Mouse (Mus musculus) liver, embryonic 13.5 days (tissue): ENCODE measurements around the gene Ywhae. TPM values are rescaled to one million over a fixed set of nuclear protein-coding genes. Genes with fewer than 3 reads are reported as not detected.
A peak's percentile ranks its signal among the peaks of the same experiment; 100 is the strongest.

Experiments
- ATAC-seq: fragments of 200-750 bp; cut with Nextera tagmentation; 2 replicates; pipeline ENCODE4 v1.8.0; 2017; ENCODE audit warnings: low read depth, mild to moderate bottlenecking, moderate number of reproducible peaks, moderate library complexity
- DNase-seq: peaks from one replicate; pipeline ENCODE4 v3.0.0; 2022
- H3K27ac ChIP-seq: fragments of 300-500 bp; sonication (generic); 2 replicates; pipeline ENCODE4 v1.5.1; 2015; ENCODE audit warnings: moderate library complexity, mild to moderate bottlenecking, inconsistent platforms
- H3K27me3 ChIP-seq: fragments of 300-500 bp; sonication (generic); 2 replicates; pipeline ENCODE4 v1.6.1; 2015; ENCODE audit warnings: mild to moderate bottlenecking, inconsistent platforms
- H3K36me3 ChIP-seq: fragments of 300-500 bp; sonication (generic); 2 replicates; pipeline ENCODE4 v1.6.1; 2015; ENCODE audit warnings: mild to moderate bottlenecking, inconsistent platforms
- H3K4me1 ChIP-seq: fragments of 300-500 bp; sonication (generic); replicated peaks from 2 replicates; pipeline ENCODE4 v1.6.1; 2015; ENCODE audit warnings: inconsistent platforms
- H3K4me2 ChIP-seq: fragments of 300-500 bp; sonication (generic); 2 replicates; pipeline ENCODE4 v1.6.1; 2015; ENCODE audit warnings: inconsistent platforms, mild to moderate bottlenecking, moderate library complexity
- H3K4me3 ChIP-seq: fragments of 300-500 bp; sonication (generic); replicated peaks from 2 replicates; pipeline ENCODE4 v1.5.1; 2015; ENCODE audit warnings: mild to moderate bottlenecking, inconsistent platforms
- H3K9ac ChIP-seq: fragments of 300-500 bp; sonication (generic); 2 replicates; pipeline ENCODE4 v1.6.1; 2015; ENCODE audit warnings: mild to moderate bottlenecking, inconsistent platforms
- H3K9me3 ChIP-seq: fragments of 300-500 bp; sonication (generic); replicated peaks from 2 replicates; pipeline ENCODE4 v1.6.1; 2016; ENCODE audit warnings: inconsistent platforms
- WGBS: fragments of 180-500 bp; shearing (Covaris S2); methylation state at CpG from one replicate; pipeline ENCODE4 v1.1.7; 2015; ENCODE audit not compliant: insufficient replicate concordance; 5-methylcytosine and 5-hydroxymethylcytosine counted together
- polyA plus RNA-seq: library from polyadenylated mRNA; unstranded; fragments of >200 nt; fragmentation: Nextera tagmentation; extraction: Ambion mirVana; gene quantifications from 2 replicates; pipeline ENCODE4 v1.2.1, GENCODE M21; 2015

Gene Ywhae
- polyA plus RNA-seq, 1 experiment from 2014 or later, result 325 TPM

DNA sequence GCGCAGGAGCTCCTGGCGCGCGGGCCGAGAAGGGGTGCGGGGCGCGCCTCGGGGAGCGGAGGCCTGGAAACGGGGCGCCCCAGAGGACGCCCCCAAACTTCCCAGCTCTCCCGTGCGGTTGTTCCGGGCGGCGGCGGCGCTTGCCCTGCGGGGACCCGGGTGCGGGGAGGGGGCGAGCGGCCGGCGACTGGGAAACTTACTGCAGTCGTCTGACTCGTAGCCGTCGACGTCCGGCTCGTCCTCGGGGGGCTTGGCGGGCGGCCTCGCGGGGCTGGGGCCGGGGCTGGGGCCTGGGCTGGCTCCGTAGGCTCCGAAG, 62.6 kb downstream of the Ywhae start:
- H3K9ac ChIP-seq, result 0 out of 2 replicates have a peak overlapping the region, but pooled peaks have one; percentile 13
- peaks cover 80% of the 10 kb centered on the region for H3K27me3 ChIP-seq
- H3K36me3 ChIP-seq, result no peaks in the 10 kb centered on the region
- DNase-seq (no peak), ATAC-seq (no peak)
- H3K4me1 ChIP-seq, result 0 out of 2 replicates have a peak, but pooled peaks cover 7% of the 10 kb centered on the region
- WGBS, result 6% methylated on average over 39 of the region's 42 CpGs
- peak overlapping the region; percentile 42 for H3K4me3 ChIP-seq
- H3K4me2 ChIP-seq, result peak overlapping the region; percentile 43
- H3K9me3 ChIP-seq, result no peaks in the 10 kb centered on the region
- H3K27ac ChIP-seq, result no peak overlapping the region

DNA sequence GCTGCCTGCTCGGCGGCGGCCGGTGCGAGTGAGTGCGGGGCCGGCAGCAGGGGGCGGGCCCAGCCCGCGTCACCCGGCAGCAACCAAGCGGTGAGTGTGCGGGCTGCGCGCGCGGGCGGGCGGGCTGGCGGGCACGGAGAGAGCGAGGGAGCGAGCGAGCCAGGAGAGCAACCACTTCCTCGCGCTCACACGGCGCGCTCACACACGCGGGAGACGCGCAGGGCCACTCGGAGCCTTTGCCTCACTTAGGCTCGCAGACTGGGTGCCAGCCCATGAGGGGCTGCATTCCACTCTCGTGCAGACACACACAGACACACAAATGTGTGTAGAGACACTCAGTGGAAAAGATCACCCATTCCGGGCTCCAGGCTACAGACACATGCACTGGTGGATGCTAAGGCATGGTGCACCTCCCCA, 63.4 kb downstream of the Ywhae start, which contains the start of gene Doc2b:
Gene Doc2b, minus strand, starts transcription at position 21 of the 417 bp plus-strand sequence.
- DNase-seq, result no peak
- no peak for ATAC-seq
- H3K9ac ChIP-seq, result 0 out of 2 replicates have a peak within 1 kb of the TSS, but pooled peaks have one; percentile 13

DNA sequence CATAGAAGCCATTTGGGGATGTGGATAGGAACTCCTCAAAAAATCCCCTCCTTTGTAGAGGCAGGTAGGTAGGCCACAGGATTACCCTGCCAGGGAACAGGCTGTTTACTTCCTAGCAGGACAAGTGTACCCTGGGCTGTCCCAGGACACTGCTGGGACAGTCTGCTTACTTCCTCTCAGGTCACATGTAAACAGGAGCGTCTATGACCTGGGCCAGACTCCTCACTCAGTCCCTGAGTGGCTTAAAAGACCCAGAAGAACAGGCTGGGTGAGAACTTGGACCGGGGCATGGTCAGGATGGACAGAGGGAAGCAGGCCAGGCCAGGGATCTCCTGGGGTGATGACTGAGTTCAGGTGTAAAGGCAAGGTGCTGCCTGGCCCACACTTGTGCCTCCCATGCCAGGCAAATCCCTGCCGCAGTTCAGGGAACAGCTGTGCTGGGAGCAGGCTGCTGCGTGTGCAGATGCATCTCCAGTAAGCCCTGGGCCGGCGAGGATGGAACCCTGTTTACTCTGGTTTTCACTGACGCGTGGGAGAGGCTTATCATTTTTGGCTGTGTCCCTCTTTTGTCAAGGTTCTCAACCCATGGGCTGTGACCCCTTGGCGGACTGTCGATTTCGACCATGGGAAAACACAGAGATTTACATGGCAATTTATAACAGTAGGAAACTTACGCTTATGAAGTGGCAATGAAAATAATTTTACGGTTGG, 64.0 kb downstream of the Ywhae start:
- no peak for DNase-seq
- no peak overlapping the region for H3K4me3 ChIP-seq
- no peak overlapping the region for H3K27ac ChIP-seq
- 56% methylated on average over 13 of the region's 13 CpGs for WGBS
- H3K9me3 ChIP-seq, result no peaks in the 10 kb centered on the region
- no peaks in the 10 kb centered on the region for H3K36me3 ChIP-seq
- H3K27me3 ChIP-seq, result peaks cover 73% of the 10 kb centered on the region
- H3K4me1 ChIP-seq, result 0 out of 2 replicates have a peak, but pooled peaks cover 7% of the 10 kb centered on the region
- H3K9ac ChIP-seq, result no peak overlapping the region
- no peak overlapping the region for H3K4me2 ChIP-seq
- no peak for ATAC-seq

More for the DNA sequence above, 63.4 kb downstream of the Ywhae start, which contains the start of gene Doc2b:
- Histone ChIP-seq H3K9me3 (no peaks in the 10 kb centered on the region), H3K4me2 (peak within 1 kb of the TSS; percentile 43), H3K27ac (no peak within 1 kb of the TSS), H3K4me1 (0 out of 2 replicates have a peak, but pooled peaks cover 7% of the 10 kb centered on the region), H3K36me3 (no peaks in the 10 kb centered on the region), H3K4me3 (peak within 1 kb of the TSS; percentile 42), H3K27me3 (peaks cover 79% of the 10 kb centered on the region)
- WGBS, result 8% methylated on average over 37 of the region's 37 CpGs

DNA sequence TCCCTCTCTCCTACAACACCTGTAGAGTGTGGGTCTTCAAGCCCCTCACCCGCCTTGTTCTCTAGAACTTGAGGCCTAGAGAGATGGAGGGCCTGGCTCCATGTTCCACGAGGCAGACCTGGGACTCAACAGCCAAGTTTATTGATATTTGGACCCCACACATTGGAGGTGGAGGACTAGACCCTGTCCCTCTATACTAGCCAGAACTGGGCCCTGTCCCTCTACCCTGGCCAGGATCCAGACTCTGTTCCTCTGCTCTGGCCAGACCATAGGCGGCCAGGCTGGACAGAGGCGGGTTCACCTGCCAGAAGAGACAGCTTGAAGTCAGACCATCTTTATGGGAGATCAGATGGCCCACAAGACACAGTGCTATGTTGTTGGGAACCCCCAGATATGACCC, 68.7 kb downstream of the Ywhae start:
- ATAC-seq, result no peak
- H3K9ac ChIP-seq, result no peak overlapping the region
- no peak overlapping the region for H3K27ac ChIP-seq
- H3K9me3 ChIP-seq, result no peaks in the 10 kb centered on the region
- peaks cover 28% of the 10 kb centered on the region for H3K27me3 ChIP-seq
- no peaks in the 10 kb centered on the region for H3K4me1 ChIP-seq
- no peak overlapping the region for H3K4me3 ChIP-seq
- H3K36me3 ChIP-seq, result no peaks in the 10 kb centered on the region
- H3K4me2 ChIP-seq, result no peak overlapping the region
- WGBS, result 74% methylated on average over 4 of the region's 4 CpGs
- no peak for DNase-seq

DNA sequence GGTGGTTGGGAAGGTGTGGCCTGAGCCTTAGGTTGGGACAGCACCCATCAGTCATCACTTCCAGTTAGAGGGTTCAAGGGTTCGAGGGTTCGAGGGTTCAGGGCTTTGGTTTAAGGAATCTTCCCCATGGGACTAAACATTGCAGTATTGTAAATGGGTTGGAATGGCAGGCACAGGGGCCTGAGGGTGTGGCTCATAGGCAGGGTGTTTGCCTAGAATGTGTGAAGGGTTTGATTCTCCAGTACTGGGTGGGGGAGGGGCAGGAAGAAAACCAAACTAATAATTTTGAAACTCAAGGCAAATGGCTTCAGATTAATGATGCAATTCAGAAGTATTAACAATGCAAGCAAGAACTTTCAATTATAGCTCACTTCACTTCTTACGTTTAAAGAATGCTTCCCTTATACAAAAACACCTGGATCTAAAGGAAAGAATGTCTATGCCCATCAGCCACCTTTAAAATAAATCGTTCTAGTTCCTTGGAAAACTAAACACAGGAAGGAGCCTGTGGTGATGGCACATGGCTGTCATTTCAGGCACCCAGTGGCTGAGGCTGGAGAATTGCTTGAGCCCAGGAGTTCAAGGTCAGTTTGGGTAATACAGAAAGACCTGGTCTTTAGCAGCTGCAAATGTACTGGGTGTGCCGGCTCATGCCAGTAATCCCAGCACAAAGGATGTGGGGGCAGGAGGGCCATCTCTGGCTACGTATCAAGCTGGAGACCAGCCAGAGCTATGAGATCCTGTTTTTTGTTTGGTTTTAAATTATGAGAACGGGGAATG, 69.3 kb downstream of the Ywhae start:
- no peak overlapping the region for H3K9ac ChIP-seq
- H3K4me3 ChIP-seq, result no peak overlapping the region
- no peaks in the 10 kb centered on the region for H3K36me3 ChIP-seq
- DNase-seq (no peak), ATAC-seq (no peak)
- H3K4me1 ChIP-seq, result no peaks in the 10 kb centered on the region
- 69% methylated on average over 7 of the region's 7 CpGs for WGBS
- H3K9me3 ChIP-seq, result no peaks in the 10 kb centered on the region
- H3K27me3 ChIP-seq, result peaks cover 22% of the 10 kb centered on the region
- no peak overlapping the region for H3K27ac ChIP-seq
- H3K4me2 ChIP-seq, result no peak overlapping the region

DNA sequence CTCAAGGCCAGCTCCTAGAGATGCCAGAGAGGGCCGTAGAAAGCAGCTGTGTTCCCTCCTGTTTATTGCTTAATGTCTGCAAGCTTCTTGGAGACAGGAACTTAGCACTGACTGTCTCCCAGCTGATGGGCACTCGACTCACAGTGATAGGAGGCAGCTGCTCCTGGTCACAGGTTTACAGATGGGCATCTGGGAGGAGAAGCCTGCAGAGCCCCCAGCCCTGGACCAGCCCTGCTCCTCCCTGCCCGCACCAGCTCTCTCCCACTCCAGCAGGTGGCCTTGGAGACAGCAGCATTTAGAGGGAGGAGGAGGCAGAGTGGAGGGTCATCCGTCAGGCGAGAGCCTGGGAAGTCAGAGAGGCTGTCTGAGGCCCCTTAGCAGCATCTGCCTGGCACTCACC, 74.8 kb downstream of the Ywhae start:
- H3K9ac ChIP-seq, result no peak overlapping the region
- no peak for DNase-seq
- H3K27me3 ChIP-seq, result no peaks in the 10 kb centered on the region
- WGBS, result 45% methylated on average over 5 of the region's 5 CpGs
- no peak overlapping the region for H3K4me3 ChIP-seq
- no peak overlapping the region for H3K4me2 ChIP-seq
- H3K9me3 ChIP-seq, result no peaks in the 10 kb centered on the region
- H3K4me1 ChIP-seq, result peaks cover 3% of the 10 kb centered on the region; the same call in 1 of the 2 replicates
- H3K27ac ChIP-seq, result no peak overlapping the region
- ATAC-seq, result no peak
- H3K36me3 ChIP-seq, result no peaks in the 10 kb centered on the region

DNA sequence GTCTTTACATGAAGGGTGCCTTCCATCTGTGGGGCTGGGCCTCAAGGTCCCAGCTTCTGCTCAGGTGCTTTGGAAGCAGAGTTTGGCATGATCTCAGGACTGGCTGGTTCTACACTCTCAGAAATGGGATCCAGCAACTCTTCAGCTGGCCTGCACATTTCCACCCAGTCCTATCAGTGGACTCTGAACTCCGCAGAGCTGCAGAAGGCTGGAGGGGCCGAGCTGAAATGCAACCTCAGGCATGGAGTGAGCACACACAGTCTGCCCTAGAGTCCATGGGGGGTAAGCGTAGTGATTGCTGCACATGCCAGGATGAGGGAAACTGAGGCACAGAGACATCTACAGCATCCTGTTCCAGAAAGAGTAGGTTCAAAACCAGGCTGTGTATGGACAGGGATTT, 77.9 kb downstream of the Ywhae start:
- Histone ChIP-seq H3K27me3 (no peaks in the 10 kb centered on the region), H3K4me2 (no peak overlapping the region), H3K9me3 (no peaks in the 10 kb centered on the region), H3K27ac (no peak overlapping the region), H3K36me3 (no peaks in the 10 kb centered on the region), H3K9ac (no peak overlapping the region), H3K4me1 (peaks cover 3% of the 10 kb centered on the region; the same call in 1 of the 2 replicates), H3K4me3 (no peak overlapping the region)
- WGBS, result 52% methylated on average over 3 of the region's 3 CpGs
- no peak for ATAC-seq
- DNase-seq, result no peak

DNA sequence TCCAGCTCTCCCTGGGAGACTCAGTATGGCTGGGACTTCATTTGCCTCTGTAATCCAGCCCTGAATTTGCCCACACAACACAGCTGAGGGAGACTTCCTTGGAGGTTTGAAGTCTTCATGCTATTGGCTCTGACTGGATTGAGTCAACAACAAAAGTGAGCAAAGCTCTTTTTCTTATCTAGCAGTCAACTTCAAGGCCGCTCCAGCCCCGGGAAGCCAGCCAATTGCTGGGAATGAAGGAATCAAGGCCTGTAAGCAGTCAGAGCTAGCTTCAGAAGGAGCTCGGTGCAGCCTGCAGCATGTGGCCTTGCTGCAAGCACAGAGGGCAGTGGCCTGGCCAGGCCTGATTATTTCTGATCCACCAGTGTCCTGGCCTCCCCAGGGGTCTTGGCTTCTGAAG, 79.2 kb downstream of the Ywhae start:
- no peak overlapping the region for H3K4me2 ChIP-seq
- no peak overlapping the region for H3K9ac ChIP-seq
- ATAC-seq (peak; percentile 45; the same call in 1 of the 2 replicates), DNase-seq (no peak)
- no peaks in the 10 kb centered on the region for H3K27me3 ChIP-seq
- no peak overlapping the region for H3K27ac ChIP-seq
- H3K4me1 ChIP-seq, result peaks cover 3% of the 10 kb centered on the region; the same call in 1 of the 2 replicates
- H3K4me3 ChIP-seq, result no peak overlapping the region
- no peaks in the 10 kb centered on the region for H3K9me3 ChIP-seq
- 51% methylated on average over 3 of the region's 3 CpGs for WGBS
- H3K36me3 ChIP-seq, result no peaks in the 10 kb centered on the region

DNA sequence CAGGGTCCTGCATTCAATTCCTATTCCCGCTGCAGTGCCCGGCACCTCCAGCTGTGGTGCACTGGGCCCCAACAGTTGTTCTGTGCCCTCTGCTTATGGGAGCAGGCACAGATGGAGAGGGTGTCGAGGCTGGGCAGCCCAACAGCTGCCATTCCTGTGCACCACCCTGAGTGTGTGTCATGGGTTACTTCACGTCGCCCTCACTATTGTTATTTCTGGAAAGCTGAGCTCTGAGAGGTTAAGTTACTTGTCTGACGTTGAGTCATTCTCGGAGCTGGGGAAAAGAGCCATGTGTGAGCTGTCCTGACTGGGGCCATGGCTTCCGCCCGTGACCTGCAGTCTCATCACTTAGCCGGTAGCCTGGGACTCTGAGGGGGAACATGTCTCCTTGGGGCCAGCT, 80.4 kb downstream of the Ywhae start:
- H3K9ac ChIP-seq, result no peak overlapping the region
- H3K27ac ChIP-seq, result no peak overlapping the region
- no peak overlapping the region for H3K4me3 ChIP-seq
- H3K9me3 ChIP-seq, result no peaks in the 10 kb centered on the region
- 0 out of 2 replicates have a peak, but pooled peaks cover 6% of the 10 kb centered on the region for H3K27me3 ChIP-seq
- ATAC-seq, result no peak
- H3K36me3 ChIP-seq, result no peaks in the 10 kb centered on the region
- H3K4me2 ChIP-seq, result no peak overlapping the region
- no peak for DNase-seq
- 70% methylated on average over 10 of the region's 10 CpGs for WGBS
- peaks cover 3% of the 10 kb centered on the region; the same call in 1 of the 2 replicates for H3K4me1 ChIP-seq
